Mouse (Mus musculus) hindbrain, embryonic 16.5 days (tissue): ENCODE measurements around the gene Btbd2. TPM values are rescaled to one million over a fixed set of nuclear protein-coding genes. Genes with fewer than 3 reads are reported as not detected.

Experiments
- ATAC-seq: fragments of 200-750 bp; cut with Nextera tagmentation; 2 replicates; pipeline ENCODE4 v1.8.0; 2017; ENCODE audit warnings: moderate TSS enrichment, moderate library complexity
- H3K27ac ChIP-seq: fragments of 300-500 bp; sonication (generic); 2 replicates; pipeline ENCODE4 v1.5.1; 2014; ENCODE audit warnings: low read depth, mild to moderate bottlenecking, control low read depth, low read length, moderate library complexity
- H3K27me3 ChIP-seq: fragments of 300-500 bp; sonication (generic); replicated peaks from 2 replicates; pipeline ENCODE4 v1.6.1; 2014; ENCODE audit warnings: low read length; ENCODE audit not compliant: control insufficient read depth, insufficient read depth
- H3K36me3 ChIP-seq: fragments of 300-500 bp; sonication (generic); 2 replicates; pipeline ENCODE4 v1.6.1; 2014; ENCODE audit warnings: mild to moderate bottlenecking, low read length, moderate library complexity, mixed read lengths; ENCODE audit not compliant: control insufficient read depth, insufficient read depth
- H3K4me1 ChIP-seq: fragments of 300-500 bp; sonication (generic); 2 replicates; pipeline ENCODE4 v1.6.1; 2014; ENCODE audit warnings: low read depth, low read length; ENCODE audit not compliant: control insufficient read depth, insufficient read depth
- H3K4me2 ChIP-seq: fragments of 300-500 bp; sonication (generic); 2 replicates; pipeline ENCODE4 v1.6.1; 2014; ENCODE audit warnings: mild to moderate bottlenecking, low read length, control low read depth, moderate library complexity
- H3K4me3 ChIP-seq: fragments of 300-500 bp; sonication (generic); 2 replicates; pipeline ENCODE4 v1.5.1; 2014; ENCODE audit warnings: mild to moderate bottlenecking, low read length, control low read depth, moderate library complexity
- H3K9ac ChIP-seq: fragments of 300-500 bp; sonication (generic); 2 replicates; pipeline ENCODE4 v1.6.1; 2014; ENCODE audit warnings: low read depth, mild to moderate bottlenecking, control low read depth, low read length, moderate library complexity
- H3K9me3 ChIP-seq: fragments of 300-500 bp; sonication (generic); 2 replicates; pipeline ENCODE4 v1.6.1; 2014; ENCODE audit warnings: mild to moderate bottlenecking, low read length, moderate library complexity; ENCODE audit not compliant: control insufficient read depth
- WGBS: fragments of 180-500 bp; shearing (Covaris S2); extraction: QIAGEN DNeasy Blood & Tissue Kit; methylation state at CpG from one replicate; pipeline ENCODE4 v1.1.7; 2014; 5-methylcytosine and 5-hydroxymethylcytosine counted together
- polyA plus RNA-seq: library from polyadenylated mRNA; unstranded; fragments of >200 nt; fragmentation: Nextera tagmentation; extraction: Ambion mirVana; gene quantifications from 2 replicates; pipeline ENCODE4 v1.2.1, GENCODE M21; 2015

Btbd2 gene
- polyA plus RNA-seq, 1 experiment from 2014 or later: 21.2 TPM

DNA sequence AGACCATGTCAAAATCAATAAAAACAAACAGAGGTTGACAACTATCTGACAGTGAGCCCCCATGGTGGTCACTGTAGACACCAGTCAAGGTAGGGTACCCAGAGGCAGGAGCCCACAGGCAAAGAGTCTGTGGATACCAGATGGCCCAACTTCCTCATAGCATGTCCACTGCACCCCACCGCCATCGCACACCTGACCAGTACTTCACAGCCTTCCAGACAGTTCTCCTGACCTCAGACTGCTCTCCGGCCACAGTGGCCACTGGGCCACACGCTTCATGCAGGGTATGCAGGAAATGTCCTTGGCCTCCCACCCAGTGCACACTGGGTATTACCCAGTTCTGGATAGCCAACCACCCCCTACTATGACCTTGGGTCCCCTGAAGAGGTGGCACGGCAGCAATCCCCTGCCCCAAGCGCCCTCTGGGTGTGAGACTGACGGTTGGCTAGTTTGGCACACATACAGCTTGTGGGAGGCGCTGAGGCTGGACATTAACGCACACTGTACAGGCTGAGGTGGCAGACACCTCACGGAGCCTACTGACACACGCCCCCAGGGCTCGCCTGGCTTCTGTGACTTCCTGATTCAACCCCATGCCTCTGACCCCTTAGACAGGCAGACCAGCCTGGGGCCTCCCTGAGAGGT is 36.7 kb upstream of the Btbd2 start:
- no peak overlapping the region for H3K4me2 ChIP-seq
- no peaks in the 10 kb centered on the region for H3K9me3 ChIP-seq
- ATAC-seq: no peak
- no peaks in the 10 kb centered on the region for H3K27me3 ChIP-seq
- peaks cover 16% of the 10 kb centered on the region for H3K36me3 ChIP-seq
- no peak overlapping the region; the same call in 1 of the 2 replicates for H3K9ac ChIP-seq
- WGBS: 90% methylated on average over 12 of the region's 12 CpGs
- H3K4me1 ChIP-seq: peaks cover 8% of the 10 kb centered on the region
- H3K27ac ChIP-seq: no peak overlapping the region
- no peak overlapping the region for H3K4me3 ChIP-seq

DNA sequence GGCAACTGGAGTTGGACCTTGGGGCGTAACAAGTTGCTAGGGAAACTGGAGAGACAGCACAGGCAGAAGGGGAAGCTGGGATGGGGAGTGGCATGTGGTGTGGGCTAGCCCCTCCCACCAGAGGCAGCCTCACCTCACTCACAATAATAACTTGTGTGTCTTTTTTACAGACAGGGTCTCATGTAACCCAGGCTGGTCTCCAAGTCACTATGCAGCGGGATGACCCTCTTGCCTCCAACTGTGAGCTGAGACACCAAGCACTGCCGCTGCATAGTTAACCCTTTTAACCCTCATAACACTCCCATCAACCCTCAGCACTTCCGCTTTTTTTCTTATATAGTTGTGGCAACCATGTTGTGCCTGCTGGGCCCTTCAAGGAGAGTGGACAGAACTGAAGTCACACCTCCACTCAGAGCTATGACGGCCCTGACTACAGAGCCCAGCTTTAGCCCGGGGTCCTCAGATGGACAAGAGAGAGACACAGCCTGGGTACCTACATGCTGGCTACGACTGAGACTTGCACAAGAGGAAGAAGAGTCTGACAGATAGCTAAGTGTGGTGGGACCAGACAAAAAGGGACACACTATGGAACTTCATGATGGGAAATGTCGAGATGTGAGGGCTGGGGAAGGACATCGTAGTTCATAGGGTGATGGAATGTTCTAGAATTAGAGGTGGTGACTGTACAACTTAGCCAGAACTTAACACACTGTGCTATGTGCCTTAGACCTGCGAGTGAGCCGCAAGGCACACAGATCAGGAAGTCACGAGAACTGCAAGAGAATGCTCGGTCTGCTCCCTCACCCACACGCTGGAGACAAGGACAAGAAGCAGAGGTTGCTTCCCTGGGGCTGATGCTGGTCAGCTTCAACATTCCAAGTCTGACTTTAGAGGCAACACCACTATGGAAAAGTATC is 35.6 kb upstream of the Btbd2 start:
- Histone ChIP-seq H3K4me2 (no peak overlapping the region), H3K4me3 (no peak overlapping the region), H3K4me1 (peaks cover 3% of the 10 kb centered on the region; the same call in 1 of the 2 replicates), H3K27me3 (no peaks in the 10 kb centered on the region), H3K36me3 (peaks cover 19% of the 10 kb centered on the region), H3K9ac (no peak overlapping the region), H3K27ac (no peak overlapping the region), H3K9me3 (no peaks in the 10 kb centered on the region)
- no peak for ATAC-seq
- 82% methylated on average over 14 of the region's 14 CpGs for WGBS

DNA sequence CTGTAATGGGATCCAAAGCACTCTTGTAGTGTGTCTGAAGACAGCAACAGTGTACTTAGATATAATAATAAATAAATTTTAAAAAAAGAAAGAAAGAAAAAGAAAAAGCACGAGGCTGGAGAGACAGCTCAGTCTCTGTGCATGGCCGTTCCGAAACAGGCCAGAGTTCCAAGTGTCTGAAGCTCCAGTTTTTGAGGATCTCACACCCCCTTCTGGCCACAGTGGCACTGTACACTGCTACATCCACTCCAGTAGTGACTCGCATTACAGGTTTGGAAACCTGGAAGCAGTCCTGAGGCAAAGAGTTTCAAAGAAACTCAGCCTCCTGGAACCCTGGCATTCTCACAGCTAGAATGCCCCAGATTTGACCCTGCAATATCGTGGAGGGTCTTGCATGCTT is 31.0 kb upstream of the Btbd2 start:
- no peak overlapping the region for H3K4me2 ChIP-seq
- H3K9me3 ChIP-seq: no peaks in the 10 kb centered on the region

DNA sequence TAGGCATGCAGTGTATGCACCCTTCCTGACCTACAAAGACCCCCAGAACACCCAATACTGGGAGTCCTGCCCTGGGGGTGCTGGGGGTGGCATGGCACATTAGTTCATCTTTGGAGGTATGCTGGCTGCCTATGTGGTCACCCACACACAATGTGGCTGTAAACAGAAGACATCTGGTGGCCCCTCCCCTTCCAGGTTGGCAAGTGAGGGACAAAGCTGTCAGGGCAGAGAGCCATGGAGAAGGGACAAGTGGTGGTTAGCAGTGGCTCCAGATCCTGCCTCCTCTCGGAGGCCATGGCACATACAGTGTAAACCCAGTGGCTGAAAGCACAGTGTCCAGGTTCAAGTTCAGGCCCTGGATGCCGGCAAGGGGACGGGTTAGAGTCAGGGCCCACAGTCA is 29.7 kb upstream of the Btbd2 start:
- H3K4me2 ChIP-seq: no peak overlapping the region
- peaks cover 41% of the 10 kb centered on the region for H3K36me3 ChIP-seq
- 97% methylated on average over 3 of the region's 3 CpGs for WGBS
- no peaks in the 10 kb centered on the region for H3K27me3 ChIP-seq
- H3K4me3 ChIP-seq: no peak overlapping the region
- H3K27ac ChIP-seq: no peak overlapping the region
- H3K9me3 ChIP-seq: no peaks in the 10 kb centered on the region
- H3K4me1 ChIP-seq: no peaks in the 10 kb centered on the region
- no peak for ATAC-seq
- no peak overlapping the region for H3K9ac ChIP-seq

More for the DNA sequence above, 31.0 kb upstream of the Btbd2 start:
- no peaks in the 10 kb centered on the region for H3K4me1 ChIP-seq
- H3K9ac ChIP-seq: no peak overlapping the region
- no peaks in the 10 kb centered on the region for H3K27me3 ChIP-seq
- no peak overlapping the region for H3K27ac ChIP-seq
- no peak overlapping the region for H3K4me3 ChIP-seq
- peak; percentile 74; the same call in 1 of the 2 replicates for ATAC-seq
- peaks cover 41% of the 10 kb centered on the region for H3K36me3 ChIP-seq
- 44% methylated on average over 5 of the region's 5 CpGs for WGBS

DNA sequence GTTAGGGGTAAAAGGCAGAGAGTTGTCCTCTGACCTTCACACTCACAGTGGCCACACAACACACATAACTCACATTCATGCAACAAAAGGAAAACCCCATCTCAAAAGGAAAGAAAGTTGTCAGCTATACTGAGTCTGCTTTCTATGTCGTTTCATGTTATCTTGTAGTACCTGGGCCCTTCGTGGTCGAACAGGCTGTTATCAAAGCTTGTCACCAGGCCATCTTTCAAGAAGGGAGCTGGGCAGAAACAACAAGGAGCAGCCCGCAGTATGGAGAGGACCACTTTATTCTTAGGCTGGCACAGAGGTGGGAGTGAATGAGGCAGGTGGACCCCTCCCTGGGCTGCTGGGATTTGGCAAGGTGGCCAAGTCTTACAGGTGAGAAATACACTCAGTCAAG is 28.1 kb upstream of the Btbd2 start:
- H3K4me2 ChIP-seq: no peak overlapping the region
- no peaks in the 10 kb centered on the region for H3K9me3 ChIP-seq
- H3K27me3 ChIP-seq: no peaks in the 10 kb centered on the region
- H3K36me3 ChIP-seq: peaks cover 36% of the 10 kb centered on the region
- no peak for ATAC-seq
- H3K4me3 ChIP-seq: no peak overlapping the region
- 82% methylated on average over 4 of the region's 4 CpGs for WGBS
- no peak overlapping the region for H3K27ac ChIP-seq
- H3K4me1 ChIP-seq: no peaks in the 10 kb centered on the region
- H3K9ac ChIP-seq: no peak overlapping the region

DNA sequence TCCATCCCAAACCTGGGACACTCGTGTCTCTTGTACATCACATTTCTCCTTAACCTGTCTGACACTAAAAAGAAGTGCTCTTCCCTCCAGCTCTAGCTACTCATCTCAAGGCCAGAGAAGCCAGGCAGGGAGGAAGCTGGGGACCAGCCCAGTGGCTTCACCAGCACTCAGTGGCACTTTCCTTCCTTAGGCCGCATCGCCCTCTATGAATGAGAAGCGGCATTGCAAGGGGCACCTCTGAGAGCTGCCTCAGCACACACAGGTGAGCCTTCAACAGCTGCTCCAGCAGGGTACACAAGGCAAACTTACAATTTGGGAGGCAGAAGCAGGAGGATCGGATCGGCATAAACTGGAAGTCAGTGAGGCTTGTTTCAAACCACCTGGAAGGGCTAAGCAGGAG is 27.3 kb upstream of the Btbd2 start:
- Histone ChIP-seq H3K4me3 (no peak overlapping the region), H3K4me2 (no peak overlapping the region), H3K9me3 (no peaks in the 10 kb centered on the region), H3K27ac (no peak overlapping the region), H3K36me3 (peaks cover 28% of the 10 kb centered on the region), H3K4me1 (no peaks in the 10 kb centered on the region; the same call in 1 of the 2 replicates), H3K27me3 (no peaks in the 10 kb centered on the region), H3K9ac (no peak overlapping the region)
- ATAC-seq: no peak
- WGBS: 58% methylated on average over 6 of the region's 6 CpGs

DNA sequence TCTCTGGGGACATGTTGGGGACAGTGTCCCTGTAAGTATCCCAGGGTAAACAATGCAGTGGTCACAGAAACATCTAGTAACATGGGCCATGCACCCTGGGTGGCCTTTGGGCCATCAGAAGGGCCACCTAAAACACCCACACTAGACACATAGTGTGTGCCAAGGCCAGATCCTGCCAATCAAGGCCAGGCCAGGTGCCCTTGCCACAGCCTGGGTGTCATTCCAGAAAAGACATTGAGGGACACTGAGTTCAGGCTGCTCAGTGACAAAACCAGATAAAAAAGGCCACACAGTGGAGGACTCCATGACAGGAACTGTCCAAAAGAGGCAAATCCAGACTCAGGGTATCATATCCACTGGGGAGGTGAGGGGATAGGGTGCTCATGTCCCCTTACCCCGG is 26.8 kb upstream of the Btbd2 start:
- H3K27me3 ChIP-seq: no peaks in the 10 kb centered on the region
- H3K4me1 ChIP-seq: peaks cover 5% of the 10 kb centered on the region
- 100% methylated on average over 1 of the region's 1 CpGs for whole genome bisulfite sequencing
- no peak overlapping the region for H3K4me3 ChIP-seq
- peaks cover 26% of the 10 kb centered on the region for H3K36me3 ChIP-seq
- H3K27ac ChIP-seq: no peak overlapping the region
- H3K9ac ChIP-seq: no peak overlapping the region
- H3K4me2 ChIP-seq: no peak overlapping the region
- no peaks in the 10 kb centered on the region for H3K9me3 ChIP-seq
- no peak for ATAC-seq

DNA sequence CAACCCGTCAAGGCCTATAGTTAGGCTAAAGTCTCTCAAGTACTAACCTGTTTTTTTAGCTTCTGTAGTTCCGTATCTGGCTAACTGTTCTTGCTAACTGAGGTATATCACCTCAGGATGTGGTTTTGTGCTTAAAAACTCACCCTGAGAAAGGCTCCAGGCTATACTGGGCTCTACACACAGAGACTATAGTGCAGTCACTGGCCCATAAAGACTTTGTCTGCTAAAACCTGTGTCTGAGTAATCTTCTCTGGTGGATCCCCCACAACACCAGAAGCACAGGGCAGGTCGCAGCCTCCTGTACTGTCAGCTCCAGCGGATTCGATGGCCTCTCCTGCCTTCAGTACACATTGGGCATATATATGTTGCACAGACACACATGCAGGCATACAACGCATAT is 25.1 kb upstream of the Btbd2 start:
- Histone ChIP-seq H3K4me1 (peaks cover 21% of the 10 kb centered on the region), H3K9ac (no peak overlapping the region), H3K9me3 (no peaks in the 10 kb centered on the region), H3K27me3 (no peaks in the 10 kb centered on the region), H3K36me3 (peaks cover 21% of the 10 kb centered on the region), H3K4me3 (no peak overlapping the region), H3K27ac (no peak overlapping the region), H3K4me2 (no peak overlapping the region)
- WGBS: 97% methylated on average over 6 of the region's 6 CpGs
- no peak for ATAC-seq

DNA sequence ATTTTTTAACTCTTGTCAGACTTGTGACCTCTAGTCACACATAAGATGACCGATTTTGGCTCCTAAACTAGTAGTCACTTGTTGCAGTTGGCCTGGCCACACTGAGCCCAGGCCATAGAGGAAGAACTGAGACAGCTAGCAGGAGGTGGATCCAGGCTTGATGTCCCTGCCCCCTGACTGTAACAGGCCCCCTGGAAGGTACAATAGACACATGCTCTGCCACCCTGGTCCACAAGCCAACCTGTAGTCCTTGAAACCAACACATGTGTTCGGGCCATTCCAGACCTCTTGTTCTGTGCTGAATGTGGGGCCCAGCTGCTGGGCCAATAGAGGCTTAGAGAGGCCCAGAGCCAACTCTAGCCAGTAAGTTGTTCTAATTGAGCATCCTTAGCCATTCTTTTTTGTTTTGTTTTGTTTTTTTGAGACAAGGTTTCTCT is 23.4 kb upstream of the Btbd2 start:
- 90% methylated on average over 2 of the region's 2 CpGs for WGBS
- no peak for ATAC-seq
- no peak overlapping the region for H3K9ac ChIP-seq

More for the DNA sequence above, 23.4 kb upstream of the Btbd2 start:
- Histone ChIP-seq H3K4me2 (no peak overlapping the region), H3K9me3 (no peaks in the 10 kb centered on the region), H3K27ac (no peak overlapping the region), H3K4me1 (peaks cover 22% of the 10 kb centered on the region), H3K36me3 (peaks cover 6% of the 10 kb centered on the region), H3K4me3 (no peak overlapping the region), H3K27me3 (no peaks in the 10 kb centered on the region)
